Mouse (Mus musculus): ENCODE data around the gene Gpr156.
"Not testable (repeated sequence)": the region's sequence is repeated elsewhere in the genome, so short reads cannot be mapped to it uniquely, and the experiment has no call there.

The Gpr156 gene

DNA sequence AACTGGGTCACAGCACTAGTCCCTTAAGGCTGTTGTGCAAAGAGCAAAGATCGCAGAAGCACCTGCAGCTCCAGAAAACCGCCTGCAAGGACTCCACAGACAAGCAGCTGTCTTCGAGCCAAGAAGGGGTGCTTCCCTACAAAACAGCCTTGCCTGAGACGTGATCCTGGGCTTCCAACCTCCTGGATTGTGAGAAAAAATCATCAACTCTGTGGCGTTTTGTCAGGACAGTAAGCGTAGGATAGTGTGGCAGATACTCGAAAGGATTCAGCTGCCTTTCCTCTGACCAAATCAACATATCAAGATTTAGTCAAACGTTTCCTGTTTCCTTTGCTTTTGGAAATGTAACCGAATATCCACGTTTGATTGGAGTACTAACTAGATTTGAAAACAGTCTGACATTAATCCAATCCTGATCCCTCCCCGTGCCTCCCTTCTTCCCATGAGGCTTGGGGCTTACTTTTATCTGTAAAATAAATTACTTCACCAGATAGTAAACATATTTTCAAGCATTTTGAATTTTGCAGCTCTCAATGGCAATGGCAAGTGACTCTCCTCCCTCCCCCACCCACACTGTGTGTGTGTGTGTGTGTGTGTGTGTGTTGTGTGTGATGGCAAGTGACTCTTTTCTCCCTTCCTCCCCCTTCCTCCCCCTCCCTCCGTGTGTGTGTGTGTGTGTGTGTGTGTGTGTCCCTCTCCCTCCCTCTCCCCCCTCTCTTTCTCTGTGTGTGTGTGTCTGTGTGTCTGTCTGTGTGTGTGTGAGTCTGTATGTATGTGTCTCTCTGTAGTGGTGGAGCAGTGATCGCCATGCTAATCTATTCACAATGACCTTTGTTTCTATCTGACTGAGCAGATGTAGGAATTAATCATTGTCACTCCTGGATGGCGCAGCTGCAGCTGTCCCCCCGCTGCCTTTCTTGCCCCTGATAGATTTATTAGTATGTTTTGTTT is 47.3 kb downstream of the Gpr156 start:
- peak; percentile 63 for DNase-seq

DNA sequence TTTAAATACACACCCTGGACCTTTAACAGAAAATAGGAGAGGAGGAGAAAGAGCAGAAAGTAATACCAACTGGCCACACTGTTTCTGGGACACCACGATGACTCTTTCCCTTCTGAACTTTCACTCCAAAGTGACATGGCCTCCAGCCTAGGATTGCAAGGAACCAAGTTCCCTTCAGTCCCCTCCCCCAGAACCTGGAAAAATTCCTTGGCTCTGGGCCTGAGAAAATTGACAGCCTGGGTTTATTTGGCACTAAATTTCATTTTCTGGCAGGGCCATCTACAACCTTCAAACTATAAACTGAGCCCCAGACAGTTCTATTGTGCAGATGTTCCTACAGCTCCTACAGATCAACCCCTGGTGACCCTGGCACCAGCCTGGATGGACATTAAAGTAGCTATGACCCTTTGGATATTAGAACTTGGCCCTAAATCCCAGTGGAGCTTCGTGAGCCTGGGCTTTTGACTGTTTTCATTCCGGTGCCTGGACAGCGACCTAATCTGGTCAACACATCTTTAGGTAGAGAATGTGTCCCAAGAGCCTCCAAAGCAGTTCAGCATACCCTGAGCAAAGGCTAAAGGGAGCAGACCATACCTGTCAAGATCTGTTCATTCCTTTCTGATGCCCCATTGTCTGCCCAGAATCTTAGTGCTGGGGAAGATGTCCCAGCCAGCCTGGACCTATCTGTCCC is 48.2 kb downstream of the Gpr156 start:
- DNase-seq: peak; percentile 39

DNA sequence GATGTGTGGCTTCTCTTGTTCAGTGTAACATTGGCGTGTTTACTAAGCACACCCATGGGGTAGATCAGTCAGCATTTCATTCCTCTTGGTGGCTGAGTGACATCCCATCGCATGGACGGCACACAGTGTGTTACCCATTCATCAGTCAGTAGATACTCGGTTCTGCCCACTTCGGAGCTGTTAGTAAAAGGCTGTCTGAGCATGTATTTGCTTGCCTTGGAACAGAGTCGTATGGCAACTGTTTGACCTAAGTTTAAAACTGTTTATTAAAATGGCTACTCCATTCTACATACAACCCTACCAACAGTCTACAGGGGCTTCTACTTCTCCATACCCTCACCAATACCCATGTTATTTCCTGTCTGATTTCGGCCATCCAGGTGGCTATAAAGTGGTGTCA is 50.6 kb downstream of the Gpr156 start:
- DNase-seq: no peak

DNA sequence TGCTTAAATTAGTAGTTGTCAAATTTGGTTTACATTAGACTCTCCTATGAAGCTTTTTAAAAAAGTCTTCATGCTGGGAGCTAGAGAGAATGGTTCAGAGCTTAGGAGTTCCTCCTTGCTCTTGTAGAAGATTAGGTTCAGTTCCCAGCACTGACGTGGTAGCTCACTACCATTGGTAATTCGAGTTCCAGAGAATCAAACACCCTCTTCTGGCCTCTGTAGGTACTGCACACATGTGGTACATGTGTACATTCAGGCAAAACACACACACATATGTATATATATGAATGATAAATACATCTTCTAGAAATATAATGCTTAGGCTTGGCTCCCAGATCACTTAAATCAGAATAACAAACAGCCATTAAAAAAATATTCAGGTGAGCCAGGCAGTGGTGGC is 51.1 kb downstream of the Gpr156 start:
- no peak for DNase-seq

DNA sequence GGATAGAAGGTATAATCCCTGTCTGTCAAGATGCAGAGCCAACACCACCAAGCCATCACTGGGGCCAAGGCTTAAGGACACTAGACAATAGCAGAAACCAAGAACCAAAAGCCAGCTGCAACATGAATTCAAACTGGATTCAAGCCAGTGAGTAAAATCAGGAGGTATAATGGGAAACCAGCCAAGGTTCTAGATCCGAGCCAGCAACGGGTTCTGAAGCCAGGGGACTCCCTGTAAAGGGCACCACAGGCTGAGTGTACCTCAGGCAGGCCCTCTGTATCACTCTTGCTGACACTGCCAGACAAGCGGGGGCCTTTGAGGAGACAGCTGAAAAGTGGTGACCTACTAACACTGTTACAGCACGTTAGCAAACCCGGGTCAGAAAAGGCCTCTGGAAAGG is 55.2 kb downstream of the Gpr156 start:
- DNase-seq: no peak

DNA sequence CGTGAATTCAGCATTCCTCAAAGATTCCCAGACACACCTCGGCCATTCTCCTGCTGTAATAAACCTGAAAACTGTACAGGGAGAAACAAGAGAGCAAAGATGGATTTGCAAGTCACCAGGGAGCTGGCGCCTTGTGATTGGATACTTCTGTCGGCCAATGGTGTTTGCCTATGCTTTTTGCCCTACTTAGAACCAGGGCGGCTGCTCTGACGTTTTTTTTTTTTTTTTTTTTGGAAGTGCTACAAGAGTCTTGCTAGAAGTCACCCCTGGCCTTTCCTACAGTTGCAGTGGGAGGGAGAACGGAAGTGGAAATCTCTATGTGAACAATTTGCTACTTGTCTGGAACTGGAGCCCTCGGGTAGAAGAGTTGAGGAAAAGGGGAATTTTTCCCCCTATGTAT is 56.1 kb downstream of the Gpr156 start:
- DNase-seq: no peak

DNA sequence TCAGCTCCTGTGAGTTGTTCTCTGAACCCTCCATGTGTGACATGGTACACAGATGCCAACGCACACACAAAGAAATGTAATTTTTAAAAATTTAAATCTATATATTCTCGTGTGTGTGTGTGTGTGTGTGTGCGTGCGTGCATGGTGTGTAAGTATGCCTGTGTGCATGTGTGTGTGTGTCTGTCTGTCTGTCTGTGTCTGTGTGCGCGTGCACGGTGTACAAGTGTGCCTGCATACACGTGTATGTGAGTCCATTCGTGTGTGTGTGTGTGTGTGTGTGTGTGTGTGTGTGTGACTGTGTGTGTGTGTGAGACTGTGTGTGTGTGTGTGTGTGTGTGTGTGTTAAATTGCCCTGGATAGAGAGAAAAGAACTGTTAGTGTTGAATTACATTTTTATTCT is 56.9 kb downstream of the Gpr156 start:
- not testable (repeated sequence) for DNase-seq

DNA sequence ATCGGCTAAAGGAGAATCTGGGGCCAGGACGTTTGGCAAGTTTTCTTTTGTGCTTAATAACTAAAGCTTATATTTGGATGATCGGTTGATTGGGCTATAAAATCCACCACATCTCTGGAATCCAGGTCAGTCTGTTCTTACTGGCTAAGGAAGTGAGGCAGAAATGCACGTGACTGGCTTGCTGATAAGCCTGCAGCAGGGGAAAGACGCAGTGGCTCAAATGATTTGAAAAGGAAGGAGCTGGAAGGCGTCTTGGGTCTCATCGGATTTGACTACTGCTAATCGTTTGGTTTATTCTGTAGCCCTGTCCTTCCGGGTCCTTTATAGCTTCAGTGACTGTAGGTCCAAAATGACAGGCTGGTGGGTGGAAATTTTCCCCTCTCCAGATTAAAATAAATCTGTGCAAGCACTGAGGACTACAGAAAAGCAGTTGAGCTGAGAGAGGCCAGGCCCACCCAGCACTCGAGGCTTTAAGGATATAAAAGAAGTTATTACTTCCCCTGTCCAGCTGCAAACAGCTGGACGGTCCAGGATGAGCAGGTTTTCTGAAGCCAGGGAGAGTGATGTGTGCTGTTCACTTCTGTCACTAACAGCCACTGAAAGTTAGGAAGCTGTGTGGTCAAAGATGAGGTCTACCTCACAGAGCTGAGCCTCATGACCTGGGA is 57.7 kb downstream of the Gpr156 start:
- peak; percentile 30 for DNase-seq

DNA sequence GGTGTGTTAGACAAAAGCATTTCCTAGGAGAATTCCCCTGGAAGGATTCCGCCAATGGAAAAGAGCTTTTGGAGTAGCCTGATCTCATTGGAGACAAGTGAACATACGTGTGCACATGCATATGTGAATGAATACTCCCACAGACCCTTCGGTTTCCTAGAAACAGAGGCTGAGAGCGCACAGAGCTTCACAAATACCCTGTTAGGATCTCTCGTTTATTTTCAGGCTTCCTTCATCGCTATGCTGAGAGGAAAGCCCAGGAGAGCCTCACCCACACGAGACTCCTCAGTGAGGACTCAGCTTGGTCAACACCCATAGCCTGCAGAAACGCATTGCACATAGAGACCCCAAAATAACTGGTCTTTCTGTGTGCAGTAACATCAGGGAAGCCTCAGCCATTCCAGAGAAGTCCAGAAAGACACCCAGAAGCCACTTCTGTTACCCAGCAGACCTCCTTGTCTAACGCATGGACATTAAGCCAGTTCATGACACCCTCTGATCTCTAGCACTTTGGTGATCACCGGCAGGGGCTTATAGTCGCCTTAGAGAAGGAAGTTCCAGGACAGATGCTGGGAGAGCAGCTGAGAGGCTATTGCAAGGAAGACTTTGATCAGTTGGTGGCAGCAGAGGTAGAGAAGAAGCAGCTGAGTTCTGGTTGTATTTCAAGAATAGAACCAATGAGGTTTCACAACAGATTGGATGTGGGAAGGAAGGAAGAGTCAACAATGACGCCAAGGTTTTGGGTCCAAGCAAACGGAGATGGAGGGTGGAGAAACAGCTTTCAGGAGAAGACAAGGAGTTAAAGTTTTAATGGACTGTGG is 58.4 kb downstream of the Gpr156 start:
- DNase-seq: peak; percentile 54

DNA sequence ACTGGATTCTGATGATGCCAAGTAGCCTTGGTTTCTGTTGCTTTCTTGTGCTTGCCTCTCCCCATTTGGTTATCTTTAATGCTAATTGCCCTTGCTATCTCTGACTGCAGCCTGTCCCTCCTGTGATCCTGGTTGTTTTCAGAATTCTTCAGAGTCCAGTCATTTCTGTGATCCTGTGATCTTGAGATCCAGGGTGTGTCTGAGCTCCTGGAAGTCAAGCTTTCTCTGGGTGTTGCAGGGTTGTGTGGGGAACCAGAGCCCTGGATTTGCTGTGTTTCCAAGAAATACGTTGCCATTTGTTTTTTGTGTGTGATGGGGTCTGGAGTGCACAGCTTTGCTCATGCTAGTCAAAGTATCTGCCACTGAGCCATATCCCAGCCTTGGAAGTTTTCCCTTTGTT is 65.6 kb downstream of the Gpr156 start:
- DNase-seq: no peak

DNA sequence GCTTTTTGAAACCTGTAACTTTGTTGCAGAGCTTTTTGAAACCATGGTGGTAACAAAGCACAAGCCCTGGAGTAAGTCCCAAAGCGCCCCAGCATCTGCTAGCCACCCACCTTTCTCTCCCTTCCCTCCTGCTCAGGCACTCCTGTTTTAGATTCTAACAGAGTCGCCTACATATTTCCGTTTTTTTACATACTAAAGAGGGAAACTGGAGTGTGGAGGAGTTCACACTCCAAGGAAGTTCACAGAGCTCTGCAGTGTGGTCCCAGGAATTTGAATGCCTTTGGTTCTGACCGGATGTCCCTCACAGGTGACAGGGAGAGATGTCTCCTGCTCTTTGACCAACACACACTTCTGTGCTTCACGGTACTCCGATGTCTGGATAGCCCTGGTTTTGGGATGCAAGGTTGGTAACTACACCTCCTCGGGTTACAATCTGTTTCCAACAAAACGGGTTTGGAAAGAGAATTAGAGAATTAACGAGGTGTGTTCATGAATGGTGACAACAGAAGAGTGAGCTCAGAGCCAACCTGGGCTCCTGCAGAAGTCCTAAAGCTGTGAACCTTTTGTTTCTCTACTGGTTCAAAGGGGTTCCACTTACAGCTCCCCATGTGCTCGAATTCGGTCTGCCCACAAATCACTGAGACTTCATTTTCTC is 72.0 kb downstream of the Gpr156 start:
- no peak for DNase-seq

DNA sequence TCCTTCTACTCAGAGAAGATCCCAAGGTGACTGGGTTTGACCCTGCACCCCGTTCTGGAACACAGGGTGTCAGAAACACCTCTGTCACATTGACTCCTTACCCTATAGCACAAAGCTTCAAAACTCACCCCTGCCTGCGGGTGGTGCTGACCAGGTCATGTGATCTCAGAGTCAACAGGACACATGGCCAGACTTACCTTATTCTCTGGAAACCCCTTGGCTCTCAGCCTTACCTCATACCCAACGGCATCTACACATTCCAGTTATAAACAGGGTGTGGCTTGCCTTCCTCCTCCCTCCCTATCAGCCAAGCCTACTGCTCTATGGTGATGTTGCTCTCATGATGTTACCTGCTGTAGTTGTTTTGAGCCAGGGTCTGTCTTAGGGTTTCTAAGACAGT is 73.5 kb downstream of the Gpr156 start:
- DNase-seq: no peak

DNA sequence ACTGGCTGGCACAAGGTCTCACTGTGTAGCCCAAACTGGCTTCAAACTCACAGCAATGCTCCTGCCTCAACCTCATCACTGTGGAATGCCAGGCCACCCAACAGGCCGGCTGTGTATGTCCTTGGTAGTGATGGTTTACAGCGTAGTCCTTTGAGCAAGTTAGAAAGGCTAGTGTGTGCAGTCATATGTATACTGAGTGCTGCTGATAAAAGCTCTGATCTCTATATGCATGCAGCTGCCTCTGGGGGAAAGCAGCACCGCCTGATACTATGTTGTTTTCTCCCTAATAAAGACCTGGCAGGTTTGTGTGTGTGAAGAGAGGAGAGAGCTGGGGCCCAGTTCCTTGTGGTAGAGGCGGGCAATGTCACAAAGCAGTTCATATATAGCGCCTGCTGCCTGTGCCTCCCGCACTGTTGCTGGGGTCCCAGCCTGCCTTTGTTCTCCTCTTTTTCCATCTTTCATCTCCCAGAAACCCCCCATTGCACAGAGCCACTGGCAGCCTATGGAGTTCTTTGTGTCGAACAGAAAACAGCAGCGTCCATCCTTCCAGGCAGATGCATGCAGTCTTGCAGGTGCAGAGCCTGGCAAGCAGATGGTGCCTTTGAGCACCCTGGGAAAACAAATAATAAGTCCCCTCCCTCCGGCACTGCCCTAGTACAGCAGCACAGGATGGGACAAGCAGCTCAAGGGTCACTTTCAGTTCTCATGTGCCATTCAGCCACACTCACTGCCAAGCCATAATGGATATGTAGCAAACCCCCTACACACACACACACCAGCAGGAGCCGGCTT is 74.5 kb downstream of the Gpr156 start:
- DNase-seq: peak; percentile 37

DNA sequence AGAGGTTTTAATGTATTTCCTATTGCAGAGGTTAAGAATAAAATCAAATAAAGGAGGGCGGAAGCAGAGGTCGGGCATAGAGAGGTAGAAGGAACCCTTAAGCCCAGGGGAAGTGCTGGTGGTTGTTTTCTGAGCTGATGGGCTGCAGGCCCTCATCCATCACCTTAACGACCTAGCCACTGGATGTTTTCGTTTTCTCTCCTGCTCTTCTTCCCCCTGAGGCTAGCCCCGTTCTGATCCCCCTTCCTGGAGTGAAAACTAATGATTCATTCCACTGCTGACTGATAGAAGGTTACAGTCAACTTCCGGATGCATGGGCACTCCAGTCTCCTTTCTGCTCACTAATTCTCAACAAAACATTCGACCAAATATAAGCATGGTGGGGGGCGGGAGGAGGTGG is 76.5 kb downstream of the Gpr156 start:
- no peak for DNase-seq

DNA sequence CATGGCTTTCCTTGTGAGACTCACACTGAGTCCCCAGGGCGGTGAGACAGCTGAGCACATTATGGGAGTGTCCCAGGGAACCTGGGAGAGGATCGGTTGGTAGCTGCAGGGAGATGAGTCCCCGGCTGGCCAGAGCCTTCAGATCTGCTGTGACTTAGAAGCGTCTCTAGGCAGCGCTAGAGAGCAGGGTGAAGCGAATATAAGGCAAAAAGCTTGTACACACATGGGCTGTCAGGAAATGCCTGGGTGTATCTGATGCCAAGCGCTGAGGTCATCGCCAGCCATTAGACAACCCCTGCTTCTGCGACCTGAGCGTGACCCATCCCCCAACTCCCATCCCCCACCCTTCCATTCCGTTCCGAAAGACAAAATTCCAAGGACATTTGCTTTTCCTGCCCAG is 78.4 kb downstream of the Gpr156 start:
- DNase-seq: peak; percentile 81

DNA sequence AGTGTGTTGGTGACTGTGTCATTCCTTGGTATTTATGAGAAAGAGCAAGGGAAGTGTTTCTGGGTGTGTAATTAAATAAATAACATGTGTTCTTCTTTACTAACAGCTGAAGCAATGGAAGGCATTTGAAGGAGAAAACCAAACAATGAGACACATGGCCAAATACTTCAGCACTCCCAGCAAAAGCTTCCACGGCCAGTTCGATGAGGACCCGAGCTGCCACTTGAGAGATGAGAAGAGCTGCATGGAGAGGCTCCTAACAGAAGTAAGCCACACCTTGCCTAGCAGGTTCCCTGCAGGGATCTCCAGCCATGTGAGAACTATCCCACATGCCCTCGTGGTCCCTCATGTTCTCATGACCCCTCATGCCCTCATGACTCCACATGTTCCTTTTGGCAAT is 81.5 kb downstream of the Gpr156 start:
- DNase-seq: no peak

DNA sequence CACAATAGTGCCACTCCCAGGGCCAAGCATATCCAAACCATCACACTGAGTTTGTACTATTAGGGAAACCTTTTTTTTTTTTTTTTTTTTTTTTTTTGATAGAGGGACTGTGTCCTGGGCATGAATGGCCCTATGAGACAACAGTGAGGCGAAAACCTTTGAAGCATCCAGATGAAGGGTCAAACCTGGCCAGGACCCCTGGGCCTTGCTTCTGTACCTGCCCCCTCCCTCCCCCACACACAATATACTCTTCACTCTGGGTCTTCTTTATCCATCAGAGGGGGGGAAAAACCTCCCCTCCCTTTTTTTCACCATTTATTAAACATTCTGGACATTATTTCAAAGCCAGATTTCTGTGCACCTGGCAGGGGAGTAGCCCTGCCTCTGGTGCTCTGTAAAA is 83.5 kb downstream of the Gpr156 start:
- no peak for DNase-seq

DNA sequence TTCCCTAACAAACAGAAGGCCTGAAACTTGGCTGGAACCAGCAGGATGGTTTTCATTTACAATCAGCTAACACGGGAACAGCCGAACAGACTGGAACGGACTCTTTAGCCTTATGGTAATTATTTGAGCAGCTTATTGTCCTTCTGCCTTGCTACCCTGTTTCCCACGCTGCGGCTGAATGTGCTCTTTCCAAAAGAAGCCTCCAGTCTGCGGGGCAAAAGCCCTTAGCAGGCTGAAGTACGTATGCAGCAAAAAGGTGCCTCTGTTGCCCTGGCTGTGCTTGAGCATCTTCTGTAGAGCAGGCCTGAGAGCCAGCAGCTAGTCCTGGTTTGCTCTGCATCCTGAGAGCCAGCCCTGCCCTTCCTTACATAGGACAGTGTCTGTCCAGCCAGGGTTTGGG is 83.9 kb downstream of the Gpr156 start:
- DNase-seq: no peak

DNA sequence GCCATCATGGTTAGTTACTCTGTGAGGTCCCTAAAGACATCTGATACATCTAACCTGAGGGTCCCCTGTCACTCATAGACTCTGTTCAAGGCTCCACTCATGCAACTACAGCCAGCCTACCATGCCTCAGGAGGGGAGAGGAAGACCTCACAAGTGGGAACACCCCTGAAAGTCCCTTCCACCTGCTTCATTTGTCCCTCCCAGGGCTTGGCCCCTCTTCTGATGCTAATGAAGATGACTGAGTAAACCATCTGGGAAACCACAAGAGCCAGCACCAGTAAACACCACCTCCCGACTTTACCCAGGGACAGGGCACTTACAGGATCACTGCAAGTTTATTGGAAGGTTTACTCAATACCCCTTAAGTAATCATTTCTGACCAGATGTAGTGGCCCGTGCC is 85.5 kb downstream of the Gpr156 start:
- no peak for DNase-seq

DNA sequence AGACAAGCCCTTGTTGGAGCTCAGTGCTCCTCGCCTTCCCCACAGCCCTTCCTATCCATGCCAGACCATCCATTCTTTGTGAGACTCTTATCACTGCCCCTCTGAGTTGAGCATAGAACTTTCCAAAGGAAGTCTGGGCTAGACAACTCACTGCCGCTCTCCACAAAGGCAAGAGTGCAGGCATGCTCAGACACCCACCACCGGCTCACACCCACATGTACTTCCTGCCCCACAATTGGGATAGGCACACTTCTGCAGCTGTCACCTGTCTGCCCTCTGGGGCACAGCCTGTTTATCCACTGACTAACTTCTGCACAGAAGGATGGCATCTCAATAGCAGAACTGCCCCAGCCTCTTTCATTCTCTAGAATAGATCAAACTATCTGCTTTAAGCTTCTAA is 86.2 kb downstream of the Gpr156 start:
- DNase-seq: no peak

DNA sequence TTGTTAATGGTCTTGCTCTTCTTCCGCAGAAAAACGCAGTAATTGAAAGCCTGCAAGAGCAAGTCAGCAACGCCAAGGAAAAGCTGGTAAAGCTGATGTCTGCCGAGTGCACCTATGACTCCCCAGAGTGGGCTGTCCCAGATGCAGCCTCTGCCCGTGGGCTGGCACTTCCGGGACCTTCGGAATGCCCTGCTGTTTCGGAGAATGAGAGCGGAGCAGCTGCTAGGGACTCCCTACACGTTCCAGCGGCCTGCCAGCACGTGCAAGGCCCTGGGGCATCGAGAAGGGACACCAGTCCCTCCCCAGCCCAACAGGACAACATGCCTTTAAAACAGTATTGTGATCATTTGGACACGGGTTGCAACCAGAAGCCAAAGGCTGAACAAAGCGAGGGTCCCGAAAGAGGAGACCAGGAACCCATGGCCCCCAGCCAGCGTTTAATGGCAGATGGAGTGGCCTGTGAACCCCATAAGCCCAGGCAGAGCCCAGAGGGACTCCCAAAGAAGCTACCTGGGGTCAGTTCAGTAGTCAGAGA is 88.3 kb downstream of the Gpr156 start:
- DNase-seq: no peak
